Mouse (Mus musculus) cortical plate, adult 2 months (tissue): ENCODE data around the gene E430018J23Rik. TPM values are rescaled to one million over a fixed set of nuclear protein-coding genes. Genes with fewer than 3 reads are reported as not detected.

Experiments
- H3K27ac ChIP-seq: fragments of 200-500 bp; 2 replicates; pipeline ENCODE4 v1.5.1; 2012; ENCODE audit warnings: low read length, control low read depth, inconsistent platforms; ENCODE audit not compliant: insufficient read depth
- H3K4me1 ChIP-seq: fragments of 200-500 bp; 2 replicates; pipeline ENCODE4 v1.6.1; 2011; ENCODE audit warnings: low read length; ENCODE audit not compliant: control insufficient read depth, insufficient read depth
- H3K4me3 ChIP-seq: fragments of 200-500 bp; 2 replicates; pipeline ENCODE4 v1.5.1; 2011; ENCODE audit warnings: mild to moderate bottlenecking, low read length, control low read depth; ENCODE audit not compliant: insufficient read depth
- CTCF ChIP-seq: fragments of 200-500 bp; IDR thresholded peaks from 2 replicates; pipeline ENCODE4 v1.5.1; 2011; ENCODE audit warnings: mild to moderate bottlenecking, control low read depth, low read length; ENCODE audit not compliant: insufficient read depth; ENCODE audit errors: extremely low read depth
- POLR2A ChIP-seq: fragments of 200-500 bp; IDR thresholded peaks from 2 replicates; pipeline ENCODE4 v1.6.1; 2011; ENCODE audit warnings: mild to moderate bottlenecking, low read length, control low read depth; ENCODE audit not compliant: insufficient read depth; ENCODE audit errors: extremely low read depth
- polyA plus RNA-seq: library from polyadenylated mRNA; depleted of rRNA; stranded (reverse); fragments of >200 nt; gene quantifications from 2 replicates; pipeline ENCODE4 v1.2.3, GENCODE M21; 2012; rRNA removed

E430018J23Rik gene
- polyA plus RNA-seq: 5.4 and 8.3 TPM in 2 replicates

DNA sequence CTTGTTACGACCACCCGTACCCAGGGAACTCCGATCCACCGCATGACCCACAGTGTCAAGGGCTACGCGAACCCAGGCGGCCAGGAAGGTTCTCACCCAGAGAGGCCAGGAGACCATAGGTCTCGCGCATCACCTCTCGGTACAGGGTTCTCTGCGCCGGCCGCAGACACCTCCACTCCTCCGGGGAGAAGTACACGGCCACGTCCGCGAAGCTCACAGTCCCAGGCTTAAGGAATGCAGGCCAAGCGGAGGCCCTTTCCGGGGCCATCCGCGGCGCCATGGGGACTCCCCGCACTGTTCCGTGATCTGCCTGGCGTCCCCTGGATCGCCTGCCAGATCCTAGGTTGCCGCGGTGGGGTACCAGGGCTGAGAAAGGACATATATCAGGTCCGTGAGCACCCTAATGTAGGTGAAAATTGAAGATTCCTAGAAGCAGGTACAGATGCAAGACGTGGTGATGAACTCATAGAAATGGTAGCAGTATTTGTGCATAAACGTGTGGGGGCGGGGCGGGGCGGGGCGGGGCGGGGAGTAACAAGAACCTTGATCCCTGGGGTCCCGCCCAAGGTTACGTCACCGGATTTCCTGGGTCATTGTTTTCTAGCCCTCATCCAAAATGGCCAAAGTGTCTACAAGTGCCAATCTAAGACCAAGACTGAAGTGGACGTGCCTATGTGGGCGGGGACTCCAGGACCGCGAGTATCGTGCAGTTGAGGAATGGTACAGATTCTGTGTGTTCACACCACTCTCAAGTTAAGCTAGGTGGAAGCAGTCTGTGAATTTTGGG, at the start of gene E430018J23Rik:
Gene E430018J23Rik, minus strand, starts transcription at position 473 of the 787 bp plus-strand sequence.
- Histone ChIP-seq H3K4me3 (peak within 1 kb of the TSS; percentile 53), H3K27ac (peak within 1 kb of the TSS; percentile 68), H3K4me1 (peaks cover 6% of the 10 kb centered on the region; the same call in 1 of the 2 replicates)
- TF ChIP-seq POLR2A (peak; percentile 78; the same call in 1 of the 2 replicates), CTCF (no peak)

DNA sequence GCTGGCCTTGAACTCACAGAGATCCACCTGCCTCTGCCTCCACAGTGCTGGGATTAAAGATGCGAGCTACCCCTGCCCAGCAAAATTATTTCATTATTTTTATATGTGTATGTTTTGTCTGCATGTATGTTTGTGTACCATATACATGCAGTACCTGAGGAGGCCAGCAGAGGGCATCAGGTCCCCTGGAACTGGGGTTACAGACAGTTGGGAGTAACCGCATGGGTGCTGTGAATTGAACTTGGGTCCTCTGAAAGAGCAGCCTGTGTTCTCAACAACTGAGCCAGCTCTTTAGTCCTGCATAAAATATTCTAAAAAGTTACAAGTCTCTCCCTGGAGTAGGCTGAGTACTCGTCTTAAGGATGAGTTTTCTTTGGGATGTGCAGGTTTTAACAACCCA, 44.3 kb upstream of the E430018J23Rik start:
- no peak overlapping the region for H3K27ac ChIP-seq
- H3K4me1 ChIP-seq: no peaks in the 10 kb centered on the region
- no peak for TF ChIP-seq CTCF
- H3K4me3 ChIP-seq: no peak overlapping the region

DNA sequence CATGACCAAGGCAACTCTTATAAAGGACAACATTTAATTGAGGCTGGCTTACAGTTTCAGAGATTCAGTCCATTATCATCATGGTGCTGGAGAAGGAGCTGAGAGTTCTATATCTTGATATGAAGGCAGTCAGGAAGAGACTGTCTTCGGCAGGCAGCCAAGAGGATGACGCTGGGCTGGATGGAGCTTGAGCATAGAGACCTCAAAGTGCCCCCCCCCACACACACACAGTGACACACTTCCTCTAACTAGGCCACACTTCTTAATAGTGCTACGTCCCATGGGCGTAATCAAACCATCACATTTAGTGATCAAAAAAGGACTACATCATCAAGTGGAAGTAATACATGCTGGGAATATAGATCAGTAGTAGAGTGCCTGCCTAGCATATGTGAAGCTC, 41.8 kb upstream of the E430018J23Rik start:
- Histone ChIP-seq H3K4me3 (no peak overlapping the region), H3K27ac (no peak overlapping the region), H3K4me1 (no peaks in the 10 kb centered on the region)
- no peak for TF ChIP-seq CTCF
- no peak for TF ChIP-seq POLR2A

DNA sequence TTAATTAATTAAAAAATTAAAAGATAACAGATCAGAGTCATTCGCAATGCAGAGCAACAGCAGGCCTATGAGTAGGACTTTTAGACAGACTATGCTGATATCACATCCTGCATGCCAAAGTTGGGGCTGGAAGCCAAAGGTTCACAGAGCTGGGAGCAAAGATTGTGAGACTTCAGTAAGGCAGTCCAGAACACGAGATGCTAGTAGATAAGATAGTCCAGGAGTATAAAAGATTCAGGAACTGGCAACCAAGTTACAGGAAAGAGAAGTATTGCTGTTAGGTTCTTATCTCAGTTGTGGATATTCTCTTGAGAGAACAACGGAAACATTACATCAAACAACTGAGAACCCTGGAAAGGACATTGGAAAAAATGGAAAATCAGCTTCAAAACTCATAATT, 32.9 kb upstream of the E430018J23Rik start:
- Histone ChIP-seq H3K27ac (no peak overlapping the region), H3K4me1 (no peaks in the 10 kb centered on the region), H3K4me3 (no peak overlapping the region)
- TF ChIP-seq POLR2A (no peak), CTCF (no peak)

DNA sequence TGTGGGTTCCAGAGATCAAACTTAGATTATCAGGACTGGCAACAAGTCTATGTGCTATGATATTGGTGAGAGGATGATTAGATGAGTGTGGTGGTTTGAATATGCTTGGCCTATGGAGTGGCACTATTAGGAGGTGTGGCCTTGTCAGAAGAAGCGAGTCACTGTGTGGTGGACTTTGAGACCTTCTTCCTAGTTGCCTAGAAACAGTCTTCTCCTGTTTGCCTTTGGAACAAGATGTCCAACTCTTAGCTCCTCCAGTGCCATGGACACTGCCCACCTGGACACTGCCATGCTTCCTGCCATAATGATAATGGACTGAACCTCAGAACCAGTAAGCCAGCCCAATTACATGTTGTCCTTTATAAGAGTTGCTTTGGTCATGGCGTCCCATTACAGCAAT, 32.5 kb upstream of the E430018J23Rik start:
- no peak overlapping the region for H3K4me3 ChIP-seq
- H3K27ac ChIP-seq: no peak overlapping the region
- no peaks in the 10 kb centered on the region for H3K4me1 ChIP-seq
- no peak for TF ChIP-seq POLR2A
- no peak for TF ChIP-seq CTCF

DNA sequence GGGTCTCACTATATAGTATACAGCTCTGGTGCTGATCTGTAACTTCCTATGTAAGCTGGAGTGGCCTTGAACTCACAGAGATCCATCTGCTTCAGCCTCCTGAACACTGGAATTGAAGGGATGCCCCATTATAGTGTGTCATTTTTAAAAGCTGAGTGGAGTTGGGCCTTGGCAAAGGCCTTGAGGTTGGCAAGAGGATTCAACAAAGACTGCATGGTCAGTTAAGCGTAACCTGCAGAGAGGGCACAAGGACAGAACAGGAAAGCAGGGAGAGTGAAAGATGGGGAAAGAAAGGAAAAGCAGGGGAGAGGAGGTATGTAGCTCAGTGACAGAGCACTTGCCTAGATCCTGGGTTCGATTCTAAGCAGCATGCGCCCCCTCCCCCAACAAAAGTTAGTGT, 31.9 kb upstream of the E430018J23Rik start:
- H3K27ac ChIP-seq: no peak overlapping the region
- H3K4me3 ChIP-seq: no peak overlapping the region
- no peaks in the 10 kb centered on the region for H3K4me1 ChIP-seq
- TF ChIP-seq CTCF: no peak
- TF ChIP-seq POLR2A: no peak

DNA sequence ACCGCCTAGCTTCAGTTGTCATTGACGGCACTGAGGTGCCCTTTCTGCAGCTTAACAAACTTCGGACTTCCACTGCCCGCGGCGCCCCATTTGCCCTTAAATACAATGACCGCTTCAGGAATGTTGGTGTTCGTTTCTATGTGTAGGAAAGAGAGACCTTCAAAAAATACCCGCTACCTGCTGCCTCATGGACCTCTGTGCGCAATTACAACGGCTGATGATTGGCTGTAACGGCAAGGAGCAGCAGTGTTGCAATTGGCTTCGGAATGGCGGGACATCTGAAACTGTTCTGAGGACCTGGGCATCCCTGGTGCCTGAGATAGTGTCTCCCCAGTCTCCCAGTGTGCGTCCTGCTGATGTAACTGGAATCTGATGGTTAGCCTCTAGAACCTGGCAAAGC, 28.8 kb upstream of the E430018J23Rik start:
- H3K27ac ChIP-seq: no peak overlapping the region

DNA sequence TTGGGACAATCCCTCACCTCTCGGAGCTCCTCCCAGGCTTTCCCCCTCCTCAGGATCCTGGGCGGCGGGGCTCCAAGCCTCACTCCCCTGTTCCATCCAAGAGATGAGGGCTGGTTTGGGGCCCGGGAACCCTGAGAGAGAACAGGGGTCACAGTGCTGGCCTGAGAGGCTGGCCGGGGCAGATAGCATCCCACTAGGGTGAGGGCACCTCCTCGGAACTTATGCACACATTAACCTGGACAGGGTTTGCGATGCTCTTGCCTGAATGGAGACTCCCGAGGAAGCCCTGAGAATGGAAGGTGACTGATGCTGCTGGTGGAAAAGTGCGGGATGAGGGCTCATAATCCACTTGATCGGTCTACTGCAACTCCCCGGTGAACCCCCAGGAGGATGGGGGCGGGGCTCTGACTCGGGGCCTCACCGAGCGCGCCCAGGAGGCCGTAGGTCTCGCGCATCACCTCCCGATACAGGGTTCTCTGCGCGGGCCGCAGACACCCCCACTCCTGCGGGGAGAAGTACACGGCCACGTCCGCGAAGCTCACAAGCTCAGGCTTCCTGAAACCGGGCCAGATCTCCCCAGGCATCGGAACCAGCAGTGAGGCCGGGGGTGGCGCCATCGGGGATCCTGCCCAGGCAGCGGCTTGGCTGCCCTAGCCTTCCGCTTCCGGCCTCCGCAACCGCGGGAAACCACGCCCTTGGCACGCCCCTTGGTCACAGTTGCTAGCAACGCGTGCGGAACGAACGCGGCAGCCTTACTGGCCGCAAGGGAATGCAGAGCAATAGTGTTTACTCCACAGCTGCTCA, 28.2 kb upstream of the E430018J23Rik start, which contains the start of gene Zfp688:
Gene Zfp688, minus strand, starts transcription at position 681 of the 804 bp plus-strand sequence.
- TF ChIP-seq CTCF: no peak
- peak; percentile 79 for TF ChIP-seq POLR2A
- 0 out of 2 replicates have a peak within 1 kb of the TSS, but pooled peaks have one; percentile 18 for H3K27ac ChIP-seq
- H3K4me1 ChIP-seq: no peaks in the 10 kb centered on the region
- peak within 1 kb of the TSS; percentile 83 for H3K4me3 ChIP-seq

More for the DNA sequence above, 28.8 kb upstream of the E430018J23Rik start:
- TF ChIP-seq CTCF: no peak
- TF ChIP-seq POLR2A: no peak
- Histone ChIP-seq H3K4me3 (peak overlapping the region; percentile 83), H3K4me1 (no peaks in the 10 kb centered on the region)

DNA sequence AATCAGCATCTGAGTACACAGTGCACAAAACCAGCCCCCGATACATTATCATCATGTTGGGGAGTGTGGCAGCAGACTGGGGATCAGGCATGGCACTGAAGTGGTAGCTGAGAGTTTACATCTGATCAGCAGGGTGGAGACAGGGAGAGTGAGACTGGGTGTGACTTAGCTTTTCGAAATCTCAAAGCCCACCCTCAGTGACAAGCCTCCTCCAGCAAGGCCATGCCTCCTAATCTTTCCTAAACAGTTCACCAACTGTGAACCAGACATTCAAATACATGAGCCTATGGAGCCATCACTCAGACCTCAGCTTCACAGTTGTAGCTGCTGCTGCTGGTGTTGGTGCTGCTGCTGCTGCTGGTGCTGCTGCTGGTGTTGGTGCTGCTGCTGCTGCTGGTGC, 18.0 kb upstream of the E430018J23Rik start:
- Histone ChIP-seq H3K27ac (no peak overlapping the region), H3K4me1 (no peaks in the 10 kb centered on the region), H3K4me3 (no peak overlapping the region)
- no peak for TF ChIP-seq CTCF
